21 mouse cellular contexts compared by ENCODE assay signal in the genomic region with DNA sequence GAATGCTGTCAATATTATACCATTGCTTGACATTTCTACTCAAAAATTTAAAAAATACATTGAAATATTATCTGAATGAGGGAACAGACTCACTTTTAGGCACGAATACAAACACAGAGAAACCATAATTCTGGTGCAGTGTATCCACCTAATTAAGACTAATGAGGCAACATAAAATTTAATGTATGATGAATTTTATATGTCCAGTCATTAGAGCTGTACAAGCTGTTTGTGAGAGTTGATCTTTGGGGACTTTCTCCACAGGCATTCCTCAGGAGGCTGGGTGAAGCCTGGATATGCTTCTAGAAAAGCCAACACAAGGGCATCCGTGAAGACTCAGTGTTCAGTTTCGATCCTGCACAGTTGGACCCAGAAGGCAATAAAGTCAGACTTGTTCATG.
A peak's percentile ranks its signal among the peaks of the same experiment; 100 is the strongest.
DNase-seq lines count a peak whose midpoint lies in the region; ATAC-seq and TF ChIP-seq lines count a peak whose summit lies in the region.
"Had no signal": no experiment of that assay in that cellular context is flagged by ENCODE, and none has a peak within 500 bp of the region (broad histone marks: within the 10 kb centered on the region; RNA-seq: fewer than 3 reads in every experiment).

No protein-coding gene starts in this region.

- no peak for TF ChIP-seq CTCF in kidney, postnatal 0 days (IDR thresholded peaks at IDR 0.05; ENCODE audit: low read depth)
- no peak for TF ChIP-seq CTCF in kidney, adult 2 months (conservative IDR thresholded peaks at IDR 0.05; ENCODE audit: insufficient read depth, insufficient read length, low read depth, low read length)

- no peaks in the 10 kb centered on the region for H3K36me3 ChIP-seq in kidney, postnatal 0 days (ENCODE audit: insufficient read depth, low read length)
- no peaks in the 10 kb centered on the region for H3K36me3 ChIP-seq in kidney, adult 2 months (ENCODE audit: control insufficient read depth, insufficient read depth, low read length)
- H3K36me3 ChIP-seq in midbrain, embryonic 11.5 days (ENCODE audit: control insufficient read depth, insufficient read depth, low read length) = no peaks in the 10 kb centered on the region
- no peaks in the 10 kb centered on the region for H3K36me3 ChIP-seq in midbrain, embryonic 14.5 days (ENCODE audit: control insufficient read depth, insufficient read depth, low read length)
- H3K36me3 ChIP-seq: G1E had no signal

- no peak for TF ChIP-seq POLR2A in kidney, adult 2 months (IDR thresholded peaks at IDR 0.05; ENCODE audit: low read depth, low read length)

- H3K27ac ChIP-seq in kidney, postnatal 0 days = no peak overlapping the region
- H3K27ac ChIP-seq in kidney, adult 2 months (ENCODE audit: insufficient read depth, low read depth, low read length) = no peak overlapping the region
- H3K27ac ChIP-seq in midbrain, embryonic 11.5 days (ENCODE audit: low read depth, low read length) = no peak overlapping the region
- no peak overlapping the region for H3K27ac ChIP-seq in midbrain, embryonic 14.5 days (replicated peaks; ENCODE audit: low read depth, low read length)

- H3K27me3 ChIP-seq in kidney, postnatal 0 days (ENCODE audit: insufficient read depth, low read length) = no peaks in the 10 kb centered on the region
- no peaks in the 10 kb centered on the region; the same call in 1 of the 2 replicates for H3K27me3 ChIP-seq in kidney, adult 2 months (replicated peaks; ENCODE audit: control insufficient read depth, insufficient read depth, low read length)
- H3K27me3 ChIP-seq in midbrain, embryonic 11.5 days (ENCODE audit: control insufficient read depth, insufficient read depth, low read length) = no peaks in the 10 kb centered on the region
- no peaks in the 10 kb centered on the region for H3K27me3 ChIP-seq in midbrain, embryonic 14.5 days (ENCODE audit: control insufficient read depth, insufficient read depth, low read length)
- H3K27me3 ChIP-seq: CH12.LX, Patski had no signal

- no peak overlapping the region for H3K9ac ChIP-seq in kidney, postnatal 0 days (ENCODE audit: low read depth, low read length)
- H3K9ac ChIP-seq in midbrain, embryonic 11.5 days (ENCODE audit: low read length) = no peak overlapping the region
- no peak overlapping the region for H3K9ac ChIP-seq in midbrain, embryonic 14.5 days (replicated peaks; ENCODE audit: low read length)

- no peak overlapping the region for H3K4me3 ChIP-seq in kidney, postnatal 0 days (replicated peaks; ENCODE audit: low read depth, low read length)
- no peak overlapping the region for H3K4me3 ChIP-seq in kidney, adult 2 months (ENCODE audit: insufficient read depth, low read depth, low read length)
- H3K4me3 ChIP-seq in midbrain, embryonic 11.5 days (ENCODE audit: low read depth, low read length) = no peak overlapping the region
- H3K4me3 ChIP-seq in midbrain, embryonic 14.5 days (replicated peaks; ENCODE audit: low read depth, low read length) = no peak overlapping the region

- no peaks in the 10 kb centered on the region for H3K4me1 ChIP-seq in kidney, postnatal 0 days (replicated peaks; ENCODE audit: insufficient read depth, low read length)
- H3K4me1 ChIP-seq in kidney, adult 2 months (ENCODE audit: control insufficient read depth, insufficient read depth, low read length) = no peaks in the 10 kb centered on the region
- no peaks in the 10 kb centered on the region for H3K4me1 ChIP-seq in midbrain, embryonic 11.5 days (ENCODE audit: control insufficient read depth, insufficient read depth, low read length)
- no peaks in the 10 kb centered on the region; the same call in 1 of the 2 replicates for H3K4me1 ChIP-seq in midbrain, embryonic 14.5 days (ENCODE audit: control insufficient read depth, insufficient read depth, low read length)

- ATAC-seq in kidney, postnatal 0 days (replicated peaks; ENCODE audit: low FRiP score, low read depth) = no peak
- no peak for ATAC-seq in midbrain, embryonic 11.5 days (ENCODE audit: low FRiP score)
- ATAC-seq in midbrain, embryonic 14.5 days (ENCODE audit: low FRiP score, low TSS enrichment) = no peak
- ATAC-seq: activated CD4-positive, CD25-positive, alpha-beta regulatory T cell, adult 4 months; CD4-positive, CD25-positive, alpha-beta regulatory T cell, adult 4 months; Patski had no signal

- no peak overlapping the region for H3K4me2 ChIP-seq in kidney, postnatal 0 days (ENCODE audit: low read length)
- no peak overlapping the region for H3K4me2 ChIP-seq in midbrain, embryonic 11.5 days
- H3K4me2 ChIP-seq in midbrain, embryonic 14.5 days (ENCODE audit: low read length) = no peak overlapping the region

- DNase-seq in kidney, postnatal 0 days (ENCODE audit: low spot score) = peak; percentile 61
- no peak for DNase-seq in kidney, adult 9 months
- DNase-seq in kidney, postnatal 10 days = peak; percentile 12
- DNase-seq in kidney, adult 2 months = no peak
- peak; percentile 56 for DNase-seq in midbrain, embryonic 11.5 days (ENCODE audit: low spot score, missing footprints)
- DNase-seq in midbrain, embryonic 14.5 days = no peak
- DNase-seq: adrenal gland, adult 2 months; adrenal gland, adult 8-10 months; adrenal gland, postnatal 10 days; adrenal gland, postnatal 14 days; adrenal gland, postnatal 25 days; adrenal gland, postnatal 36 days; B cell, adult 2 months; cerebellum, adult 11 months; cerebellum, adult 11-12 months; cerebellum, adult 18-20 months had no signal

- 71% methylated on average over 3 of the region's 3 CpGs for WGBS in kidney, postnatal 0 days
- WGBS in kidney, adult 2 months = 76% methylated on average over 3 of the region's 3 CpGs
- 88% methylated on average over 3 of the region's 3 CpGs for WGBS in midbrain, embryonic 11.5 days
- 88% methylated on average over 3 of the region's 3 CpGs for WGBS in midbrain, embryonic 14.5 days

- H3K9me3 ChIP-seq in kidney, postnatal 0 days (replicated peaks; ENCODE audit: low read length) = no peaks in the 10 kb centered on the region
- H3K9me3 ChIP-seq in midbrain, embryonic 11.5 days (ENCODE audit: control insufficient read depth, low read length) = no peaks in the 10 kb centered on the region
- no peaks in the 10 kb centered on the region for H3K9me3 ChIP-seq in midbrain, embryonic 14.5 days (ENCODE audit: control insufficient read depth, low read length)
- H3K9me3 ChIP-seq: G1E had no signal

Comparison
In these comparisons a context has a peak if more than half of its experiments do, and no peak if none do; other contexts are left out.
1. DNase-seq: peak in kidney, postnatal 0 days (single experiment), kidney, postnatal 10 days (single experiment) and midbrain, embryonic 11.5 days (single experiment); none in kidney, adult 9 months (single experiment), kidney, adult 2 months (single experiment) and midbrain, embryonic 14.5 days (single experiment).